Mouse (Mus musculus) forebrain, embryonic 14.5 days (tissue): ENCODE measurements around the gene Olfr1458. TPM values are rescaled to one million over a fixed set of nuclear protein-coding genes. Genes with fewer than 3 reads are reported as not detected.

ENCODE experiments used
- ATAC-seq: fragments of 200-750 bp; cut with Nextera tagmentation; 2 replicates; pipeline ENCODE4 v1.8.0; 2017; ENCODE audit warnings: mild to moderate bottlenecking, moderate library complexity
- DNase-seq: peaks from one replicate; pipeline ENCODE4 v3.0.0-alpha.2; 2015; ENCODE audit warnings: low spot score
- H3K27ac ChIP-seq: fragments of 300-500 bp; sonication (generic); 2 replicates; pipeline ENCODE4 v1.5.1; 2014; ENCODE audit warnings: low read depth, mild to moderate bottlenecking, control low read depth, low read length, moderate library complexity
- H3K27me3 ChIP-seq: fragments of 300-500 bp; sonication (generic); replicated peaks from 2 replicates; pipeline ENCODE4 v1.6.1; 2014; ENCODE audit warnings: low read length, control low read depth, mixed read lengths; ENCODE audit not compliant: control insufficient read depth, insufficient read depth
- H3K36me3 ChIP-seq: fragments of 300-500 bp; sonication (generic); 2 replicates; pipeline ENCODE4 v1.6.1; 2014; ENCODE audit warnings: low read length, control low read depth; ENCODE audit not compliant: control insufficient read depth, insufficient read depth
- H3K4me1 ChIP-seq: fragments of 300-500 bp; sonication (generic); 2 replicates; pipeline ENCODE4 v1.6.1; 2014; ENCODE audit warnings: antibody characterized with exemption, low read length, control low read depth; ENCODE audit not compliant: control insufficient read depth, insufficient read depth
- H3K4me2 ChIP-seq: fragments of 300-500 bp; sonication (generic); 2 replicates; pipeline ENCODE4 v1.6.1; 2014; ENCODE audit warnings: mild to moderate bottlenecking, control low read depth, low read length
- H3K4me3 ChIP-seq: fragments of 300-500 bp; sonication (generic); 2 replicates; pipeline ENCODE4 v1.5.1; 2014; ENCODE audit warnings: low read depth, low read length, control low read depth
- H3K9ac ChIP-seq: fragments of 300-500 bp; sonication (generic); 2 replicates; pipeline ENCODE4 v1.6.1; 2014; ENCODE audit warnings: mild to moderate bottlenecking, low read length, control low read depth, moderate library complexity
- H3K9me3 ChIP-seq: fragments of 300-500 bp; sonication (generic); replicated peaks from 2 replicates; pipeline ENCODE4 v1.6.1; 2016; ENCODE audit warnings: low read length, control low read depth, mixed read lengths; ENCODE audit not compliant: control insufficient read depth
- WGBS: fragments of 180-500 bp; shearing (Covaris S2); extraction: QIAGEN DNeasy Blood & Tissue Kit; methylation state at CpG from one replicate; pipeline ENCODE4 v1.1.7; 2014; 5-methylcytosine and 5-hydroxymethylcytosine counted together
- polyA plus RNA-seq: library from polyadenylated mRNA; unstranded; fragments of >200 nt; fragmentation: Nextera tagmentation; extraction: Ambion mirVana; gene quantifications from 2 replicates; pipeline ENCODE4 v1.2.1, GENCODE M21; 2014

The Olfr1458 gene
- not detected in 2 replicates for polyA plus RNA-seq

GRCm38 (mm10) chr19:13106675-13107074 lies at the start of gene Olfr1458:
Olfr1458 (minus strand) TSS chr19:13106775.
- Histone ChIP-seq H3K4me3 (no peak within 1 kb of the TSS), H3K4me2 (no peak within 1 kb of the TSS), H3K36me3 (no peaks in the 10 kb centered on the region), H3K9ac (no peak within 1 kb of the TSS), H3K27me3 (no peaks in the 10 kb centered on the region), H3K27ac (no peak within 1 kb of the TSS), H3K4me1 (no peaks in the 10 kb centered on the region), H3K9me3 (peaks cover 10% of the 10 kb centered on the region; the same call in 1 of the 2 replicates)
- 86% methylated on average over 3 of the region's 3 CpGs for WGBS
- DNase-seq = no peak
- no peak for ATAC-seq

- Histone ChIP-seq H3K4me3 (no peak within 1 kb of the TSS), H3K9ac (no peak within 1 kb of the TSS), H3K4me1 (no peaks in the 10 kb centered on the region), H3K27me3 (no peaks in the 10 kb centered on the region), H3K9me3 (0 out of 2 replicates have a peak, but pooled peaks cover 11% of the 10 kb centered on the region), H3K4me2 (no peak within 1 kb of the TSS), H3K36me3 (no peaks in the 10 kb centered on the region), H3K27ac (no peak within 1 kb of the TSS)
- DNase-seq (no peak), ATAC-seq (no peak)
- 81% methylated on average over 1 of the region's 1 CpGs for WGBS
These were observed 42.9 kb upstream of the Olfr1458 start, which contains the start of gene Olfr1459 for GRCm38 (mm10) chr19:13149449-13149848. Olfr1459 (minus strand) TSS chr19:13149549.

GRCm38 (mm10) chr19:13097791-13098190 lies 8.8 kb downstream of the Olfr1458 start, which contains the start of gene Olfr1457:
Olfr1457 (minus strand) TSS chr19:13097891.
- Histone ChIP-seq H3K36me3 (no peaks in the 10 kb centered on the region), H3K27ac (no peak within 1 kb of the TSS), H3K4me1 (no peaks in the 10 kb centered on the region), H3K4me2 (no peak within 1 kb of the TSS), H3K9me3 (0 out of 2 replicates have a peak, but pooled peaks cover 7% of the 10 kb centered on the region), H3K4me3 (no peak within 1 kb of the TSS), H3K27me3 (no peaks in the 10 kb centered on the region), H3K9ac (no peak within 1 kb of the TSS)
- ATAC-seq (no peak), DNase-seq (no peak)
- WGBS = 68% methylated on average over 2 of the region's 2 CpGs

- WGBS = 91% methylated on average over 1 of the region's 1 CpGs
- Histone ChIP-seq H3K36me3 (no peaks in the 10 kb centered on the region), H3K4me1 (no peaks in the 10 kb centered on the region), H3K4me2 (no peak overlapping the region), H3K27me3 (no peaks in the 10 kb centered on the region), H3K9me3 (peaks cover 6% of the 10 kb centered on the region; the same call in 1 of the 2 replicates), H3K27ac (no peak overlapping the region), H3K4me3 (no peak overlapping the region), H3K9ac (no peak overlapping the region)
- no peak for DNase-seq
- no peak for ATAC-seq
These were observed 12.7 kb downstream of the Olfr1458 start for GRCm38 (mm10) chr19:13093908-13094307.

- Histone ChIP-seq H3K9ac (no peak within 1 kb of the TSS), H3K4me3 (no peak within 1 kb of the TSS), H3K4me2 (no peak within 1 kb of the TSS), H3K36me3 (no peaks in the 10 kb centered on the region), H3K27ac (no peak within 1 kb of the TSS), H3K27me3 (no peaks in the 10 kb centered on the region), H3K9me3 (peaks cover 8% of the 10 kb centered on the region; the same call in 1 of the 2 replicates), H3K4me1 (no peaks in the 10 kb centered on the region)
- ATAC-seq (no peak), DNase-seq (no peak)
- 72% methylated on average over 2 of the region's 2 CpGs for WGBS
These were observed 46.3 kb downstream of the Olfr1458 start, which contains the start of gene Olfr1454 for GRCm38 (mm10) chr19:13060310-13060709. Olfr1454 (plus strand) TSS chr19:13060610.

Other genes with a start within 250 kb of the Olfr1458 start
- not detected in 2 replicates for gene Olfr1444, start 249.5 kb downstream of the Olfr1458 start, polyA plus RNA-seq
- not detected in 2 replicates for gene Olfr1445, start 222.9 kb downstream of the Olfr1458 start, polyA plus RNA-seq
- gene Olfr1446, start 213.3 kb downstream of the Olfr1458 start, polyA plus RNA-seq = not detected in 2 replicates
- gene Olfr1447, start 203.0 kb downstream of the Olfr1458 start, polyA plus RNA-seq = not detected in 2 replicates
- gene Olfr1448, start 182.4 kb downstream of the Olfr1458 start, polyA plus RNA-seq = not detected in 2 replicates
- gene Olfr1449, start 175.9 kb downstream of the Olfr1458 start, polyA plus RNA-seq = not detected in 2 replicates
- gene Olfr1450, start 156.5 kb downstream of the Olfr1458 start, polyA plus RNA-seq = not detected in 2 replicates
- gene Olfr1451, start 111.8 kb downstream of the Olfr1458 start, polyA plus RNA-seq = not detected in 2 replicates
- gene Olfr1453, start 78.4 kb downstream of the Olfr1458 start, polyA plus RNA-seq = not detected in 2 replicates
- not detected in 2 replicates for gene Olfr1454, start 46.2 kb downstream of the Olfr1458 start, polyA plus RNA-seq
- not detected in 2 replicates for gene Olfr1457, start 8.9 kb downstream of the Olfr1458 start, polyA plus RNA-seq
- gene Olfr1459, start 42.8 kb upstream of the Olfr1458 start, polyA plus RNA-seq = not detected in 2 replicates
- not detected in 2 replicates for gene Olfr1461, start 56.2 kb upstream of the Olfr1458 start, polyA plus RNA-seq
- gene Olfr1462, start 79.0 kb upstream of the Olfr1458 start, polyA plus RNA-seq = not detected in 2 replicates
- gene Olfr1463, start 124.6 kb upstream of the Olfr1458 start, polyA plus RNA-seq = not detected in 2 replicates
- gene Olfr1465, start 208.8 kb upstream of the Olfr1458 start, polyA plus RNA-seq = not detected in 2 replicates
- gene Olfr1466, start 232.1 kb upstream of the Olfr1458 start, polyA plus RNA-seq = not detected in 2 replicates